Mouse (Mus musculus) forelimb bud, embryonic 11.5 days (tissue): ENCODE results near the gene Ehbp1.

Experiments used
- DNase-seq: peaks from one replicate; pipeline ENCODE4 v3.0.0-alpha.2; 2012; ENCODE audit warnings: low read depth, low spot score

Gene Ehbp1

GRCm38 (mm10) chr11:22063352-22063751, 278.7 kb downstream of the Ehbp1 start:
- no peak for DNase-seq

DNA sequence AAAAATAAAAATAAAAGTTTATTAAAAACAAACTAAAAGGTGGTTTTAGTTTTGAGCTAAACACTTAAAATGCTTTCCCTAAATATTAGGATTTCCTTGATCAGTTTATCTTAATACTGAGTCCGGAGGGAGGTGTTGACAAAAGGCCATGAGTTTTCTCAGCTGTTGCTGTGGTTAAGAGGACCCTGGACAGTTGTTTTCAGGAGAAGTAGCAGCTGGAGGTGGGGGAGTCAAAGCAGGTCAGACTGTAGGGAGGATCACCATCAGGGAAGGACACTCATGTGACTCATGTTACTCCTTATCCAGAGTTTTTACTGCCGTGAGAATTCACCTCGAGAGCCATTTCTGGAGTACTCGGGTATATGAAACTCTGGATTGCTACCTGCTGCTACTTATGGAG, 280.4 kb downstream of the Ehbp1 start:
- DNase-seq: no peak

- DNase-seq: no peak
These were observed 284.6 kb downstream of the Ehbp1 start for GRCm38 (mm10) chr11:22057538-22057937.

GRCm38 (mm10) chr11:22055908-22056307, 286.2 kb downstream of the Ehbp1 start:
- no peak for DNase-seq

DNA sequence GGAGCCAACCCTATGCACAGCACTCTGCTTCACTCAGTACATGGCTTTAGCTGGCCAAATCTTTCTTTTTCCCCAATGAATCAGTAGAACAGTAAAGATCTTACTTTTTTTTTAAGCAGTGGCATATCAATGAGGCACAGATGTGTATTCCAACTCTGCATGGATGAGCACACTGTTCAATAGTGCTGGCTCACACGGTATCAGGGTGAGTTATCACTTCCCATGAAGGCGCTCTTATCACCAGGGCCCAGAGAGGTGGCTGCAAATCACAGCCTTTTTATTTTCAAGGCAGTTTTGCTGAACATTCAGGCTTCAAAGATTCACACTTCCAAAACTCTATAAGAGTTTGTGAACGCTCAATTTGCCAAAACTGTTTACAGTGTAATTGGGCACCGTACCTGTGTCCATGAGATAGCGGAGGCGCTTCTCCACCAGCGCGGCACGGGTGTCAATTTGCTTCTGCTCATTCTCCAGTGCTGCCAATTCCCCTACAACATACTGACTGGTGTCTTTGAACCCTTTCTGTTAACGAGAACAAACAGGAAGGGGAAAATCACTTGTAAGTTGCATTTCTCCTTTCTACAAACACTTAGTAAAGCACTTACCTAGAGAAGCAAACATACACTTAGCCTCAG, 288.9 kb downstream of the Ehbp1 start:
- no peak for DNase-seq

GRCm38 (mm10) chr11:22050864-22051263, 291.2 kb downstream of the Ehbp1 start:
- DNase-seq: no peak

DNA sequence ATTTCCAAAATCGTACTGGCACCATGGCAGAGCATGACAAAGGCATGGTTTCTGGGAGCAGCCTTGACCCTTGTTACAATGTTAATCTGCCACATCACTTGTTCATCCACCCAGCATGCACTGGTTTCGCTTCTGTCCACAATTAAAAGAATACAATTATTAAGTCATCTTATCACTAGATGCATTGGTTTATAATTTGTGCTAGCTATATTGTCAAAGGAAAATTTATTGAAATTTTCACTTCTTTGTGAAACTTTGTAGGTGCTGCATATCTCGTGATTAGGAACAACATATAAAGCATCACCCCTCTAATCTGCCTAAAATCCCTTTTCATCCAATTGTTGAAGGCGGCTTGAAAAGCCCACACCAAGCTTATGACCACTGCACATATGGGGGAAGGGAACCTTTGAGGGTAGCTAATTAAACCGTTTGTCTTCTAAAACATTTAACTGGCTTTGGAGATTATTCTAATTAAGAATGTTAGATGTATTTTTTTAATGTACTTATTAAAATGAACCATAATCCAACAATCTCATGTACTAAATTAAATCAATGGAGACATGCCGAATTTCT, 302.2 kb downstream of the Ehbp1 start:
- DNase-seq: no peak

- DNase-seq: no peak
These were observed 307.5 kb downstream of the Ehbp1 start for GRCm38 (mm10) chr11:22034564-22035105.

- no peak for DNase-seq
These were observed 308.5 kb downstream of the Ehbp1 start for GRCm38 (mm10) chr11:22033582-22033981.

GRCm38 (mm10) chr11:22020602-22021001, 321.5 kb downstream of the Ehbp1 start:
- DNase-seq: no peak

GRCm38 (mm10) chr11:22017444-22017843, 324.6 kb downstream of the Ehbp1 start:
- DNase-seq: no peak

GRCm38 (mm10) chr11:22016341-22016740, 325.8 kb downstream of the Ehbp1 start:
- no peak for DNase-seq

DNA sequence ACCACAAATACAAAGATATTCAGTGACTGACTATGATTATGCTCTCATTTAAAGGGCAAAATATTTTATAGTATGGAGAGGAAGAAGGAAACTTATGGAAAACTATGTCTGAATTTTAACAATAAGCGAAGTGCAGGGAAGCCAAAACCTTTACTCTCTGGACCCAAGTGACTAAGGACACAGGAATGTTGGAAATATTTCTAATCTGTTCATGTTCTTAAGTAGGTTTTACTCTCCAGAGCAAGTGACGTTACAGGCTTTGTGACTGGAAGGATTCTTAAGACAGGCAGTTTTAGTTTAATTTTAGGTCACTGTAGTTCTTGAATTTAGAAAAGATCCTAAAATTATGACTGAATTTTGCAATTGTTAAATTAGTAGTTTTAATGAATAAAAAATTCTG, 333.3 kb downstream of the Ehbp1 start:
- no peak for DNase-seq

- no peak for DNase-seq
These were observed 333.9 kb downstream of the Ehbp1 start for GRCm38 (mm10) chr11:22008129-22008596.

GRCm38 (mm10) chr11:22007781-22008110, 334.3 kb downstream of the Ehbp1 start:
- DNase-seq: no peak

DNA sequence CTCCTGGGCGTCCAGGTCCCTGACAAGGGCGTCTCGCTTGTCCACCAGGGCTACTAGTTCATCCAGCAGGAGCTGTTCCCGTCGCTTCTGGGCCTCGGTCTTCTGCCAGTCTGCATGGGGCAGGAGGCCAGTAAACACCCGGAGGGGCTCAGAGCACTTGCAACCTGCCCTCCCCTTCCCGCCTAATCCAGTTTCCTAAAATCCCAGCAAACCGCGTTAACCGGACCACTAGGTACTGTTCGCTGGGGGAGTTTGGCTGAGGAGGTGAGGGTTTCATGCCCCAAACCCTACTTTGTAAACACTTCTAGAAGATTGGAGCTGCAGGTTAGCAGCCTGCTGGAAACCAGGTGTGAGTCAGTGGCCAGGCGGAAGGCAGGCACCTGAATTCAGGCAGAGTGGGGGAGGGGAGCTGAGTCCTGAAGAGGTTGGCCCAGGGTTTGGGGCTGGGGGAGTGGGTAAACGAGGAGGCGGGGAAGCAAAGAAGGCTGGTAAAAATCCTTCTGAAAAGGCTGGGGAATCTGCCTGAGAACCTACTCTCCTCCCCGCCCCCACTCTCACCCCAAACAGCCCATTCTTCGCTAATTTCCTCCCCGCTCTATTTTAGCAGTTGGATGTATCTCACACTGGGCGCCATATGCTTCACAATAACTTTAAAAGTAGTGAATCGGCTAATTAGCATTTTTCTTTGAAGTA, 334.9 kb downstream of the Ehbp1 start:
- DNase-seq: peak; percentile 31

DNA sequence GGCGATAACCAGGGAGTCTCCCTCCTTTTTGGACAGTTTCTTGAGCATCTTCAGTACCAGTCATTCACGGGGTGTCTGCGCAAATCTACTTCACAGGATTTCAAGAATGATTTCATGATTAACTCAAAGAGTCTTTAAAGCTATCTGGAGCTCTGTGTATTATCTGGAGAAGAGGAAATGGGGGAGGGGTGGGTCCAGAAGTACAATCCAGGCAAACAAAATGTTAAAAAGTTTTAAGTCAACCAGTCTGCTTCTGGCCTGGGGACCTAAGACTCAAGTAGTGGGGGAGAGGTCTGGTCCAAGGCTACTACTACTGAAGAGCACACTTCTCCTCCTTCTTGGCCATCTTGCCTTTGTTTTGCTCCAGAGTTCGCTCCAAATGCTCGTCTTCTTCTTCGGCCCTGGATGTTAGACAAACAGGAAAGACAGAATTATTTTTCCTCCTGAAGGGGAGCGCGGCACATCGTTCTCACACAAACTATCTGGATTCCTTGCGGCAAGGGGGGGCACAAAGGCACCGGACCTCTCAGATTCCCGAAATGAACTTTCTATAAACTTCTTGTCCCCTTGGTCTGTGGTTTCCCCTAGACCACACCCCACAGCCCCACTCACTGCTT, 335.5 kb downstream of the Ehbp1 start:
- DNase-seq: no peak

DNA sequence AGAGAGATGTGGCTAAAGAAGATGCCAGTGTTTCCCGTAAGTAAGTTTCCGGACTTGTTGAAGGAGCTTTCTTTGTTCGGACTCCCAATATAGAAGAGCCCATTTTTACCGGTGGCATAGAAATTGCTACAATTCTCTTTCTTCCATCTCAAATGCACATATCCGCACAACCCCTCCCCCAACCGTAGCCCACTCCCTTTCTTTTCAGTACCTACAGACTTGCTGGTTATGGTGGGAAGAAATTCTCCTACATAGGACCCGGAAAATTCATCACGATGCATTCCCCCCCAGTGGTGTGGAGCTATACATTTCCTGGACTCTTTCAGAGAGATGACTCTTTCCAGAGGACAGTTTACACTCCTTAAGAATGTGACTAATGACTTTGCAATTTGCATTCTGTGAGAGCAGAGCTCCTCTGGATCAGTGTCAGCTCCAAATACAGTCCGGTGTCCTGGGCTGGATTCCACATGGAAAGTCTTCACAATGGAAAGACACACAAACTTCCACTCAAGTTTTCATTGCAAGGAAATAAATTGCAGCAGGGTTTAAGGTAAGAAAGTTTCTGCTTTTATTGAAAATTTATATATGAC, 336.7 kb downstream of the Ehbp1 start:
- DNase-seq: peak; percentile 18

- peak; percentile 12 for DNase-seq
These were observed 337.7 kb downstream of the Ehbp1 start for GRCm38 (mm10) chr11:22004331-22004841.

GRCm38 (mm10) chr11:22003341-22003981, 338.6 kb downstream of the Ehbp1 start:
- peak; percentile 38 for DNase-seq

- DNase-seq: peak; percentile 21
These were observed 339.2 kb downstream of the Ehbp1 start, which contains the start of gene Otx1 for GRCm38 (mm10) chr11:22002783-22003340. TSS of gene Otx1 (minus strand) at chr11:22002897.
